Mouse (Mus musculus): ENCODE data around the gene Chd5.

GRCm38 (mm10) chr4:152382528-152383252 is 44.2 kb downstream of the Chd5 start:
- no peak for TF ChIP-seq CTCF (IDR thresholded peaks at IDR 0.05; ENCODE audit: low read depth)
- no peak for TF ChIP-seq EP300 (IDR thresholded peaks at IDR 0.05; ENCODE audit: low read depth)

Measured in liver, postnatal 0 days (tissue).